ENCODE assay signal across 28 mouse cellular contexts in genomic region chr5:114842674-114843073, GRCm38 (mm10). TPM values are rescaled to one million over a fixed set of nuclear protein-coding genes. Genes with fewer than 3 reads are reported as not detected.
DNase-seq lines count a peak whose midpoint lies in the region; ATAC-seq lines count a peak whose summit lies in the region.
"Had no signal": no experiment of that assay in that cellular context is flagged by ENCODE, and none has a peak within 500 bp of the region (broad histone marks: within the 10 kb centered on the region; RNA-seq: fewer than 3 reads in every experiment).

No protein-coding gene starts in this region.

- H3K27ac ChIP-seq in heart, embryonic 10.5 days, result peak overlapping the region; percentile 29; the same call in 1 of the 2 replicates
- H3K27ac ChIP-seq in limb, embryonic 12.5 days, result no peak overlapping the region
- no peak overlapping the region for H3K27ac ChIP-seq in limb, embryonic 10.5 days
- H3K27ac ChIP-seq in embryonic facial prominence, embryonic 13.5 days, result peak overlapping the region; percentile 51; the same call in 1 of the 2 replicates
- 0 out of 2 replicates have a peak overlapping the region, but pooled peaks have one; percentile 29 for H3K27ac ChIP-seq in embryonic facial prominence, embryonic 15.5 days (replicated peaks)
- H3K27ac ChIP-seq: liver, embryonic 13.5 days had no signal

- peaks cover 5% of the 10 kb centered on the region for H3K4me1 ChIP-seq in heart, embryonic 10.5 days
- peaks cover 16% of the 10 kb centered on the region for H3K4me1 ChIP-seq in limb, embryonic 12.5 days (replicated peaks)
- H3K4me1 ChIP-seq in limb, embryonic 10.5 days, result peaks cover 11% of the 10 kb centered on the region
- peaks cover 22% of the 10 kb centered on the region for H3K4me1 ChIP-seq in embryonic facial prominence, embryonic 13.5 days
- H3K4me1 ChIP-seq in embryonic facial prominence, embryonic 15.5 days, result peaks cover 15% of the 10 kb centered on the region
- H3K4me1 ChIP-seq: liver, embryonic 13.5 days; megakaryocyte, embryonic 14.5 days had no signal

- no peak overlapping the region for H3K4me3 ChIP-seq in heart, embryonic 10.5 days
- H3K4me3 ChIP-seq in limb, embryonic 12.5 days (replicated peaks), result no peak overlapping the region
- H3K4me3 ChIP-seq in limb, embryonic 10.5 days, result no peak overlapping the region
- no peak overlapping the region for H3K4me3 ChIP-seq in embryonic facial prominence, embryonic 13.5 days
- no peak overlapping the region for H3K4me3 ChIP-seq in embryonic facial prominence, embryonic 15.5 days (replicated peaks)
- H3K4me3 ChIP-seq: liver, embryonic 13.5 days; megakaryocyte, embryonic 14.5 days had no signal

- peaks cover 17% of the 10 kb centered on the region for H3K27me3 ChIP-seq in heart, embryonic 10.5 days (ENCODE audit: insufficient read depth, poor library complexity, severe bottlenecking)
- H3K27me3 ChIP-seq in limb, embryonic 12.5 days, result no peaks in the 10 kb centered on the region; the same call in 1 of the 2 replicates
- H3K27me3 ChIP-seq in limb, embryonic 10.5 days (ENCODE audit: low read depth, poor library complexity, severe bottlenecking), result no peaks in the 10 kb centered on the region
- H3K27me3 ChIP-seq in embryonic facial prominence, embryonic 13.5 days, result no peaks in the 10 kb centered on the region
- H3K27me3 ChIP-seq in embryonic facial prominence, embryonic 15.5 days, result no peaks in the 10 kb centered on the region

- 60% methylated on average over 5 of the region's 5 CpGs for WGBS in heart, embryonic 10.5 days
- WGBS in limb, embryonic 12.5 days, result 62% methylated on average over 5 of the region's 5 CpGs
- WGBS in limb, embryonic 10.5 days, result 66% methylated on average over 5 of the region's 5 CpGs
- WGBS in embryonic facial prominence, embryonic 13.5 days, result 49% methylated on average over 5 of the region's 5 CpGs
- WGBS in embryonic facial prominence, embryonic 15.5 days, result 48% methylated on average over 5 of the region's 5 CpGs

- H3K9me3 ChIP-seq in heart, embryonic 10.5 days, result no peaks in the 10 kb centered on the region
- no peaks in the 10 kb centered on the region for H3K9me3 ChIP-seq in limb, embryonic 12.5 days
- no peaks in the 10 kb centered on the region for H3K9me3 ChIP-seq in limb, embryonic 10.5 days (replicated peaks)
- no peaks in the 10 kb centered on the region for H3K9me3 ChIP-seq in embryonic facial prominence, embryonic 13.5 days
- H3K9me3 ChIP-seq in embryonic facial prominence, embryonic 15.5 days (replicated peaks), result no peaks in the 10 kb centered on the region
- H3K9me3 ChIP-seq: liver, embryonic 13.5 days; megakaryocyte, embryonic 14.5 days had no signal

- peak; percentile 38; the same call in 1 of the 2 replicates for ATAC-seq in limb, embryonic 12.5 days (ENCODE audit: insufficient number of reproducible peaks, insufficient read depth, low FRiP score, low TSS enrichment, low read depth)
- no peak for ATAC-seq in embryonic facial prominence, embryonic 13.5 days (ENCODE audit: insufficient number of reproducible peaks, insufficient read depth, low FRiP score, low TSS enrichment, low read depth)
- no peak for ATAC-seq in embryonic facial prominence, embryonic 15.5 days (ENCODE audit: insufficient number of reproducible peaks, low FRiP score, low TSS enrichment, low read depth)

- no peak overlapping the region for H3K4me2 ChIP-seq in limb, embryonic 12.5 days
- H3K4me2 ChIP-seq in embryonic facial prominence, embryonic 13.5 days, result no peak overlapping the region
- H3K4me2 ChIP-seq in embryonic facial prominence, embryonic 15.5 days (replicated peaks), result no peak overlapping the region
- H3K4me2 ChIP-seq: liver, embryonic 13.5 days had no signal

- DNase-seq in heart, embryonic 10.5 days (ENCODE audit: low spot score), result no peak
- no peak for DNase-seq in heart, postnatal 4 days
- no peak for DNase-seq in limb, embryonic 10.5 days (ENCODE audit: low spot score)
- DNase-seq in cerebellum, adult 18-20 months, result no peak
- DNase-seq: adrenal gland, adult 8-10 months; cerebellum, adult 2 months; cerebellum, postnatal 36 days; gastrocnemius, postnatal 36 days; kidney, adult 18-20 months; kidney, postnatal 4 days; liver, embryonic 13.5 days; lung, adult 2 months; thymus, postnatal 25 days had no signal

- no peaks in the 10 kb centered on the region for H3K36me3 ChIP-seq in heart, embryonic 10.5 days
- no peaks in the 10 kb centered on the region for H3K36me3 ChIP-seq in limb, embryonic 12.5 days
- H3K36me3 ChIP-seq in limb, embryonic 10.5 days, result no peaks in the 10 kb centered on the region
- no peaks in the 10 kb centered on the region for H3K36me3 ChIP-seq in embryonic facial prominence, embryonic 13.5 days
- H3K36me3 ChIP-seq in embryonic facial prominence, embryonic 15.5 days, result no peaks in the 10 kb centered on the region
- H3K36me3 ChIP-seq: liver, embryonic 13.5 days had no signal

- no peak overlapping the region for H3K9ac ChIP-seq in limb, embryonic 12.5 days (replicated peaks)
- no peak overlapping the region for H3K9ac ChIP-seq in embryonic facial prominence, embryonic 13.5 days
- H3K9ac ChIP-seq in embryonic facial prominence, embryonic 15.5 days, result no peak overlapping the region
- H3K9ac ChIP-seq: liver, embryonic 13.5 days had no signal

RNA-seq across cellular contexts. Expression of gene 4930519G04Rik, which starts 10.8 kb away (rescaled TPM):
- not detected in 2 replicates for polyA plus RNA-seq in heart, embryonic 10.5 days (2016; fragmentation: Nextera tagmentation; extraction: Ambion mirVana)
- total RNA-seq in heart, postnatal 4 days (2021), result not detected
- polyA plus RNA-seq in limb, embryonic 12.5 days (2016; fragmentation: Nextera tagmentation; extraction: Ambion mirVana), result not detected in 2 replicates
- polyA plus RNA-seq in limb, embryonic 10.5 days (2016; fragmentation: Nextera tagmentation; extraction: Ambion mirVana), result not detected in 2 replicates
- polyA plus RNA-seq in embryonic facial prominence, embryonic 13.5 days (2015; fragmentation: Nextera tagmentation; extraction: Ambion mirVana), result 0.45 TPM in 1 of 2 replicates, not detected in the other
- polyA plus RNA-seq in embryonic facial prominence, embryonic 15.5 days (2015; fragmentation: Nextera tagmentation; extraction: Ambion mirVana), result not detected in 2 replicates
- total RNA-seq: adrenal gland, adult 8-10 months; gastrocnemius, adult 18-20 months; gastrocnemius, postnatal 36 days; heart, adult 8-10 months; left cerebral cortex, postnatal 14 days; MEL had no signal
- polyA plus RNA-seq: C2C12; cerebellum, adult 2 months; forebrain, embryonic 11.5 days; heart, embryonic 16.5 days; limb, embryonic 14.5 days; liver, embryonic 13.5 days; lung, adult 2 months; midbrain, embryonic 14.5 days had no signal

RNA-seq across cellular contexts. Expression of gene Gm9936, which starts 15.8 kb away (rescaled TPM):
- polyA plus RNA-seq in heart, embryonic 10.5 days (2016; fragmentation: Nextera tagmentation; extraction: Ambion mirVana), result not detected in 2 replicates
- not detected for total RNA-seq in heart, postnatal 4 days (2021)
- polyA plus RNA-seq in limb, embryonic 12.5 days (2016; fragmentation: Nextera tagmentation; extraction: Ambion mirVana), result 0.23 and 0.31 TPM in 2 replicates
- polyA plus RNA-seq in limb, embryonic 10.5 days (2016; fragmentation: Nextera tagmentation; extraction: Ambion mirVana), result not detected in 2 replicates
- 0.51 and 0.56 TPM in 2 replicates for polyA plus RNA-seq in embryonic facial prominence, embryonic 13.5 days (2015; fragmentation: Nextera tagmentation; extraction: Ambion mirVana)
- polyA plus RNA-seq in embryonic facial prominence, embryonic 15.5 days (2015; fragmentation: Nextera tagmentation; extraction: Ambion mirVana), result 0.37 and 0.38 TPM in 2 replicates
- total RNA-seq: adrenal gland, adult 8-10 months; gastrocnemius, adult 18-20 months; gastrocnemius, postnatal 36 days; heart, adult 8-10 months; hematopoietic stem cell, adult 5-6 weeks; MEL had no signal
- polyA plus RNA-seq: C2C12; heart, embryonic 16.5 days; liver, embryonic 13.5 days; lung, adult 2 months; spleen, adult 2 months had no signal

RNA-seq across cellular contexts. Expression of gene 1500011B03Rik, which starts 19.4 kb away (rescaled TPM):
- 58.7 and 77.1 TPM in 2 replicates for polyA plus RNA-seq in heart, embryonic 10.5 days (2016; fragmentation: Nextera tagmentation; extraction: Ambion mirVana)
- total RNA-seq in heart, postnatal 4 days (2021), result 10 to 100 TPM; 15.9 to 17.6 TPM
- polyA plus RNA-seq in limb, embryonic 12.5 days (2016; fragmentation: Nextera tagmentation; extraction: Ambion mirVana), result 95.7 and 99.3 TPM in 2 replicates
- 92.0 and 92.4 TPM in 2 replicates for polyA plus RNA-seq in limb, embryonic 10.5 days (2016; fragmentation: Nextera tagmentation; extraction: Ambion mirVana)
- polyA plus RNA-seq in embryonic facial prominence, embryonic 13.5 days (2015; fragmentation: Nextera tagmentation; extraction: Ambion mirVana), result 103 TPM in 2 replicates
- polyA plus RNA-seq in embryonic facial prominence, embryonic 15.5 days (2015; fragmentation: Nextera tagmentation; extraction: Ambion mirVana), result 90.1 and 91.9 TPM in 2 replicates

RNA-seq across cellular contexts. Expression of gene Oasl2, which starts 54.1 kb away (rescaled TPM):
- 1.1 and 1.7 TPM in 2 replicates for polyA plus RNA-seq in heart, embryonic 10.5 days (2016; fragmentation: Nextera tagmentation; extraction: Ambion mirVana)
- total RNA-seq in heart, postnatal 4 days (2021), result 1 to 10 TPM; 2.7 to 2.8 TPM
- polyA plus RNA-seq in limb, embryonic 12.5 days (2016; fragmentation: Nextera tagmentation; extraction: Ambion mirVana), result 0.74 and 1.2 TPM in 2 replicates
- 1.5 and 2.0 TPM in 2 replicates for polyA plus RNA-seq in limb, embryonic 10.5 days (2016; fragmentation: Nextera tagmentation; extraction: Ambion mirVana)
- 3.0 and 4.0 TPM in 2 replicates for polyA plus RNA-seq in embryonic facial prominence, embryonic 13.5 days (2015; fragmentation: Nextera tagmentation; extraction: Ambion mirVana)
- polyA plus RNA-seq in embryonic facial prominence, embryonic 15.5 days (2015; fragmentation: Nextera tagmentation; extraction: Ambion mirVana), result 4.8 and 6.5 TPM in 2 replicates

Comparison
In these comparisons a context has a peak if more than half of its experiments do, and no peak if none do; other contexts are left out.
1. H3K27ac ChIP-seq: peak in heart, embryonic 10.5 days (single experiment), embryonic facial prominence, embryonic 13.5 days (single experiment) and embryonic facial prominence, embryonic 15.5 days (single experiment); none in limb, embryonic 12.5 days (single experiment) and limb, embryonic 10.5 days (single experiment).